Mouse (Mus musculus): ENCODE data around the gene Commd6. TPM values are rescaled to one million over a fixed set of nuclear protein-coding genes. Genes with fewer than 3 reads are reported as not detected.
"Not testable (repeated sequence)": the region's sequence is repeated elsewhere in the genome, so short reads cannot be mapped to it uniquely, and the experiment has no call there.

Gene Commd6
- polyA plus RNA-seq, 3 experiments from 2014 or later, result 146 to 160 (median 148) TPM

DNA sequence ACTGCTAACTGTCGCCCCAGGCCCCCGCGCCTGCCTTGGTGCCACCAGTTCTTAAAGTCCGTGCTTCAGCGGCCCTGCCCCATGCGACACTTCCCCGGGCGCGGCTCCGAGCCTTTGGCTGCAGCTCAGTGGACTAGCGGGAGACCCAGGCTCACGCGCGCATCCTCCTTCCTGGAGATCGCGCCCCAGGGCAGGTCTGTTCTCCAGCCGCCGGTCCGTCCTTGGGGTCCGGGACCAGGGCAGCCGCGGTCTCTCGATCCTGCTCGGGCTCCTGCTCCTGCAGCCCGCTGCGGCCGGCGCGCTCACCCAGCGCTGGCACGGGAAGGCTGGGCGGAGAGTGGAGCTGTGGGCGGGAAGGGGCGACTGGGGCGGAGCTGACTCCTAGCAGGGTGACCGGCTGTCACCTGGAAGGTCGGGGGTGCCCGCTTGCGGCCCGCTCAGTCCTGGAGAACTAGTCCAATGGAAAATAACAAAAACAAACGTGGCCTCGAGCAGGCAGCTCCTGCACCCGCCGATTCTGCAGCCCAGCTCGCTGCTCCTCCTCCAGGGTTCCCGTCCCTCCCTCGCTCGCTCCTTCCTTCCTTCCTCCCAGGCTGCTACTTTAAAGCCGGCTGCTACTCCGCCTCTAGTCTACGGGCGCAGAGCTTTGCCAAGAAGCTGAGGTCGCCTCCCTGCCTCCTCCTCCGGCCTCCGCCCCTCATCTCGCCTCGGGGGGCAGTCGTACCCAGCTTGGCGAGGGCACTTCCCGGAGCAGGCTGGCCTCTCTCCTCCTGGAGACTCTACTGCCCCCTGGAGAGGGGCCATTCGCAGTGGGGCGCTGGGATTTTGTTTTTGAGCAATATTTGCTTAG lies 31.7 kb downstream of the Commd6 start, which contains the start of gene Tbc1d4:
Gene Tbc1d4, minus strand, starts transcription at position 673 of the 850 bp plus-strand sequence.
- peak; percentile 56 for ATAC-seq

DNA sequence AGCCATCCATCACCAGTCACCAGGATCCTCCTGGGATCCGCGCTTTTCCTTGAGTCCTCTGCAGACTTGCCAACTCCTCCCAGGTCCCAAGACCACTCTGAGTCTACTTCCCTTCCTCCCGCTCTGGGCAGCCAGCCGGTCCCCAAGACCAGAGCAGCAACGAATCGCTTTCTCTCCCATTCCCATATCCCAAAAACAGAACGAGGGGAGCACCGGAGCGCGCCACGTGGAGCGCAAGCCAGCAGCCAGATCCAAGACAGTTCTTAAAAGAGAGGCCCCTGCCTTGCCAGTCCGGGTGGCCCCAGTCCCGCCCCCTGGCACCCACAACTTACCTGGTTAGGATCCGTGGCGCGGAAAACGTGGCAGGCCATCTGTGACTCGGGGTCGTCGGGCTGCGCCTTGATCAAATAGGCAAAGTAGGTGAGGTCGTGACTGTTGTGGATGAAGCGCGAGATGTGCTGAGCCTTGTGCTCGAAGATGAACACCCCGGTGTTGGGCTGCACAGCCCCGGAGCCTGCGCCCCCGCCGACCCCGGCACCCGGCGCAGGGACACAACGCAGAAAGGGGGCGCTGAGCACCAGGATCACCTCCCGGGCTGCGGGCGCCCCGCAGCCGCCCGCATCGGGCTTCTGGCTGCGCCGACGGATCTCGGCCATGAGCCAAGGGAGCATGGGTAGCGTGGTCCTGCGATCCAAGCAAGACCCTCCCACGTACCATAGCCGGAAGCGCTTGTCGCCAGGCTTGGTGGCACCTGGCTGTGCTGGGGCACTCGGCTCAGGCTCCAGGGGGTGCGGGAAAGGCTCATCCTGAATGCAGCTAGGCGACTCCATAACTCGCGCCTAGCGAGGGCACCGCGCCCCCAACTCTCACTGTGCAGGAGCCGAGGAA lies 32.6 kb downstream of the Commd6 start:
- no peak for ATAC-seq

DNA sequence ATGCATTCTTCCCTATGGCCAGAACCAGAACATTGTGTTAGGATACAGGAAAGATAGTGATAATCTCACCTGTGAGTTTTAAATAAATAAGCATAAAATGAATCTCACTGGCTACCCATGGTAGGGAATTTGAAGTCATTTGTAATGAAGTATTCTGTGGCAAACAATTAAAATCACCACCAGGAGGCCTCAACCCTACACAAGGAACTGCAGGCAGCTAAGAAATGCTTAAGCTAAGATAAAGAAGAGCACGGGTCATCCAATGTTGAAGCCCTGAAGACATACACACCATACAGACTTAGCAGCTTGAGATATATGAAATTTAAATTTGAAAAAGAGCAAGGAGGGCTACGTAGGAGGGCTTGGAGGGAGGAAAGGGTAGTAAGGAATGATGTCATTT lies 34.6 kb downstream of the Commd6 start:
- no peak for ATAC-seq

DNA sequence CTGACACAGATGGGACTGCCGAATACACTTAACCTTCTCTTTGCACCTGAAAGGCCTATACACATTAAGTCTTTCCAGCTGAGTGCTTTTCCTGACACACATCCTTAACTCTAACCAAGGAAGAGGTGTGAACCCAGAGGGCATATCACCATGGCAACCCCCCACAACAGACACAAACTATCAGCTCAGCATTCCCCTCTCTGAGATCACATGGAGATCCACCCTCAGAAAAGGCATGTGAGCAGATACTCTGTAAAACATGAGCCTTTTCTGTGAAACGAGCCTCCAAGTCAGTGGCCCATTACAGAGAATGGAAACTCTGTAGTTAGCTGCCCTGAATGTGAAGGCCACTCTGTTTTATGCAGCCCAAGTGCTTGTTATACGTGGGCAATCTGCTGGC lies 37.6 kb downstream of the Commd6 start:
- no peak for ATAC-seq

DNA sequence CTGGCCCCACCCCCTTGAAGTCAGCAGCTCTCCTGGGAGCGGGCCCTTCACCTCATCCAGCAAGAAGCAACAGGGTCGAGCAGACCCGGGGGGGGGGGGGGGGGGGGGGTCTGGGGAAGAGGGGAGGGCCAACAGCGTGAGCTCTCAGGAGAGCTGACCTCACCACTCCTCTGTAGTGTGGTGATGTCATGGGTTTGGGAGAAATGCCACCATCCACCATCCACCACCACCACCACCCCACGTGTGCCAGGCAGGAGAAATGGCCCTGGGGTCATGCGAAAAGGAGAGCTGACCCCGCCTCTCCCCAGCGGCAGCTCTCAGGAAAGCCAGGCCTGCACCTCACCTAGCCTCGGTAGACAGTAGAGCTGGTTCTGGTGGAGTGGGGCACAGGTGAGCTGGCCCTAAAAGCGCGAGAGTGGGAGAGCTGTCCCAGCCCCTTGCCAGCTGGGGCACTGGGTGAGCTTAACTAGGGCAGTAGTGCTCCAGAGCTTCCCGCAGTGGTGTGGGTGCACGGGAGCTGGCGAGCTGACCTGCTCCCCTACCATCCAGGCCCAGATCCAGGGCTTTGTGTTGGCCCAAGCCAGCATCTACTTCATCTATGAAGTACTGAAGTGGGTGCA lies 43.3 kb downstream of the Commd6 start:
- ATAC-seq, result no peak

DNA sequence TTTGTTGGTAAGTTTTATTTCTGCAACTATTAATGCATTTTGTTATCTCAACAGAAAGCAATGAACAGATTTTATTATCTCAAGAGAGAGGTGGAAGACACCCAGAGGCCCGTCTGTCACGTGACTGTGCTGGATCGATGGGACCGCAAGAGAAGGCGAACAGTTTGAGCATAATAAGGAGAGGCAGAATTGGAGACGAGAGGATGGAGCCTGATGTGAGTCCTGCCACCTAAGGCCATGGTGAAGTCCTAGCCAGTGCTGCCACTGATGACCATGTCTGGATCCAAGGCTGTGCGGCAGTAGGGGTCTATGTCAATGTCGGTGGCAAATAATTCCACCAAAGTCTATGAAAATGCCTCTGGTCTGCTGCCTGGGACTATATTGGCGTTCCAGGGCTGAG lies 43.8 kb downstream of the Commd6 start:
- ATAC-seq, result no peak

DNA sequence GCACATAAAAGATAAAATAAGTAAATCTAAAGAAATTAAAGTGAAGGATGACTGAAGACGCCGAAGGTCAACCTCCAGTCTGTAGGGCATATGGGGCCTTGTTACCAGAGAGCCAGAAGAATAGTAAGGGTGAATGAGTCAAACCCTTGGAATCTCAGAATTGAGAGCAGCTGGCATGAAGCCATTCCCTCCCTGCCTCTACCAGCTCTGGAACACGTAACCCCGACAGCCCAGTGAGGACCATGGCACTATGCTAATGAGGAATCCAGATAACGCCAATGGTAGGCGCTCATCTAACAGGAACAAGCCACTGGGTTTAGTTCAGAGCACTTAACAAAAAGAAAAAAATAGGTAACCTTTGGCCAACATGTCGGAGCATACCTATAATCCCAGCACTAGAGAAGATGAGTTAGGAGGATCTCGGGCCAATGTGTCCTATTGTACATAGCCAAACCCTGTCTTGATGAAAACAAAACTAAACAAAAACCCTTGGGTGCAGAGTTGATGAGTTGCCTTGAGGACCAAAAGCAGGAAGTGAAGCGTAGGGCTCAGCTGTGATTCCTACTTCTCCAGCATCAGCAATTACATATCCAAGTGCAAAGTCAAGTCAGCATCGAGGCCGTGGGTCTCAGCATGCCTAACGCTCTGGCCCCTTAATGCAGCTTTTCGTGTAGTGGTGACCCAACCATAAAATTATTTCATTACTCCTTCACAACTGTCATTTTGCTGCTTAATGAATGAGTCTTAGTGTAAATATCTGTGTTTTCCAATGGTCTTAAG lies 45.0 kb downstream of the Commd6 start:
- no peak for ATAC-seq

DNA sequence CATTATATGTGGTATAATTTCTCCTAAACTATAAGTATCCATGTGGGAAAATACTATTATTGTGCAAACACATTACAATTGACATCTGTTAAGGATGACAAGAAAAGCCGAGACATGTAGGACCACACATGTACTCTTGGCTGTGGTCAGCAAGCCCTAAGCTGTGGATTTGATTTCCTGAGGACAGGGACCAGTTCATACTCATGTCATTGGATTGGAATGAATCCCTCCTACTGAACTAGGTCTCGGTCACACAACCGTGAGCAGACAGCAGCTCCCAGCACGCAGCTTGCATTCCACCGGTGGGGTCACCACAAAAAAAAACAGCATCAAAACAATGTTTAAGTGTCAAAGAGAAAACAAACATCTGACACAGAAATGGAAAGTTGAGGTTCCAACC lies 46.5 kb downstream of the Commd6 start:
- no peak for ATAC-seq

DNA sequence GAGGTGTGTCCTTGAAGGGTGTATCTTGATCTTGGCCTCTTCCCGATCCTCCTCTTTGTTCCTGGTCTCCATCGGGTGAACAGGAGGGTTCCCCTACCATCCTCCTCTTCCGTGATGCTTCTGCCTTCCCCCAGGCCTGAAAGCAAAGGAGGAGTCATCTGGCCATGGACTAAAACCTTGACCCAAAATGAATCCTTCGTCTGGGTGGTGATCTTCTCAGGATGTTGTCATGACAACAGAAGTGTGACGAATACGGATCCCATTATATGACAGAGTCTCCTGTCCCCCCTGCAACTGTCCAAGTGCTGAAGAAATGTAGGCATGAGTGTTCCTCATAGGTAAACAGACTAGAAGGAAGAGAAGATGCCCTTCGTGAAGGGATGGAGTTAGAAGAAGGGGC lies 47.1 kb downstream of the Commd6 start:
- no peak for ATAC-seq

DNA sequence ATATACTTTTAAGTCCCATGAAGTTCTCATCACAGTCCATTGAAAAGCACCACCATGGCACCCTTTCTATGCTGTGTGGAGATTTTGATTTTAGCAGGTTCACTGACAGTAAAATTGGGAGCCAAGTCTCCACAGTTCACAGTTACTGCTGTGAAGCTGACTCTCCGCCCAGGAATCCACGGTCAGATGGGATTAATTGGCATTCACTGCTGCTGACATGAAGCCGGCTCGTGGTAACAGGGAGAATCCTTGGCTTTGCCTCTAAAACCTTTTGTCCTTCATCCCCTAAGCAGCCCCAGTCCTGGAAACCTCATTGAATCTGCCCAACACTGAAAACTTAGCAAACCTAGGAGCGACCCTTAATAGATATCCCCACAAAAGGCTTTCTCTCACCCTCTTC lies 49.4 kb downstream of the Commd6 start:
- ATAC-seq, result no peak

DNA sequence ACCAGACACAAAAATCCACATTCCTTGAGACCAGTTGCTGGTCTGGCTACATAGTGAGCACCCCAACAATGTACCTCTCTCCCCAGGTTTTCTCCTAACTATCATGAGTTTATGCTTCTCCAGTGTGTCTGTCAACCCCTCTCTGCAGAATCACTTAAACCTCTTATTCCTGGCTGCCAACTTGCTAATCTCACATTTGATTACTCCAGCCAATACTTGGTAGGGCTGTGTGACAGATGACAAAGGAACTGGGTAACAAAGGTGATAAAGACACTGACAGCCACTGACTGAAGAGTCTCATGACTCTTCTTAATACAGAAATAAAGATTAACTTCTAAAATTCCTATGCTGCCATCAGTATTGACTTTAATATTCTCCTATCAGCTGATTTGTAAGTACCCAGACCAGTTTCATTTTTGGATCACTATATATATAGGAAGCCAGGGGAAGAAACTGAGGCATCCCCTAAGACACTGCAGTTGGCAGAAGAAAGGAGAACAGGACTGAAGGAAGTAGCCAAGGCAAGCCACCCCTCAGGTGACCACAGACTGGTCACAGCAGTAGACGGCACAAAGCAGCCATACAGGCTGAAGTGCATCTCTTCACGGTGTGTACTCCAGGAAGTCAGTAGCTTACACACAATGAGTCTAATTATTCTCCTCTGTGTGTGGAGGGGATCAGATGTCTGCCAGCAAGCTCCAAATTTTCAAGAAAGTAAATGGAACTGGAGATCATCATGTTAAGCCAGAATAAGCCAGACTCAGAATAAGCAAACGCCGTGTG lies 52.1 kb downstream of the Commd6 start:
- not testable (repeated sequence) for ATAC-seq

DNA sequence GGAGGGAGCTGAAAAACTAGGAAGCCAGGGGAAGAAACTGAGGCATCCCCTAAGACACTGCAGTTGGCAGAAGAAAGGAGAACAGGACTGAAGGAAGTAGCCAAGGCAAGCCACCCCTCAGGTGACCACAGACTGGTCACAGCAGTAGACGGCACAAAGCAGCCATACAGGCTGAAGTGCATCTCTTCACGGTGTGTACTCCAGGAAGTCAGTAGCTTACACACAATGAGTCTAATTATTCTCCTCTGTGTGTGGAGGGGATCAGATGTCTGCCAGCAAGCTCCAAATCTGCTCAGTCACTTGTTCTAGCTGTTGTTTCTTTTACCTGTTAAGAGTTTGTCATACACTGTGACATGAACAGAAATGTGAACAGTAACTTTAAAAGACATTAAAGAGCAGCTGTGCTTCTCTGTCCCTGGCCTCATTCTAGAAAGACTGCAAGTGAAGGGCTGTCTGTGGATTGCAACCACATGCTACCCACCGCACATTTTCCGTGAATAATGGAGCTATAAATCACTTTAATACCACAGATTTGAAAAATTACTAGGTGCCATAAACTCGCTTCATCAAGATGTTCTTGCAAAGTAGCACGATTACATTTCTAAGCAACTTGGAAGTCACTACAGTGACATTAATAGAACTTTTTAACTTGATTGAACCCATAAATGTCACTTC lies 53.0 kb downstream of the Commd6 start:
- ATAC-seq, result not testable (repeated sequence)

DNA sequence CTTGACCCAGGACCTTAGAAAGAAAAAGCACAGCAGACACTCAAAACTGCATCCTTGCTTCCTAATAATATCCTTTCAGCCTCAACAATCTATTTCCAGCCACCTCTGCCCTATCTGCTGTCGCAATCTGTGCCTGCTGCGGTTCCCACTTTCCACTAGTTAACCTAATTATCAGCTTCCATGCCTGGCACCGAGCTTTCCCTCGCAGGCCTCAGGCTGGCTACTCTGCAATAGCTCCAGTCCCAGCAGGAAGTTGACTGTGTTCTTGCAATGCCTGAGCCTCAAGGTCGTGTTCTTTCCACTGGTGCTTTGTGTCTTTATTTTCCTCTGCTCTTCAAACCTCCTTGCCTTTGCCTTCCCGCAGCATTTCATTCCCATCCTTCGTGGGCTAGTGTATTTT lies 54.4 kb downstream of the Commd6 start:
- no peak for ATAC-seq

Other genes starting within 250 kb of the Commd6 start
- gene Tbc1d4, start 31.5 kb downstream of the Commd6 start, polyA plus RNA-seq (2017; shearing (Covaris generic)), result 100 to 1,000 TPM in 2 of 3 experiments, 10 to 100 TPM in 1; 65.2 to 284 (median 227) TPM
- 10 to 100 TPM; 64.1 to 95.5 (median 72.0) TPM for gene Uchl3, start 13.3 kb upstream of the Commd6 start, polyA plus RNA-seq (2017; shearing (Covaris generic))
- not detected for gene Gm9922, start 89.1 kb upstream of the Commd6 start, polyA plus RNA-seq (2017; shearing (Covaris generic))
- gene Lmo7, start 89.3 kb upstream of the Commd6 start, polyA plus RNA-seq (2017; shearing (Covaris generic)), result under 1 TPM in 1 of 3 experiments, not detected in 2; 0.24 TPM

Data from inflammation-experienced regulatory T-cells, adult 6 months (primary cell).